Mouse (Mus musculus) limb, embryonic 14.5 days (tissue): ENCODE results near the gene Mcfd2. TPM values are rescaled to one million over a fixed set of nuclear protein-coding genes. Genes with fewer than 3 reads are reported as not detected.
A peak's percentile ranks its signal among the peaks of the same experiment; 100 is the strongest.

Source experiments
- ATAC-seq: fragments of 200-750 bp; cut with Nextera tagmentation; 2 replicates; pipeline ENCODE4 v1.8.0; 2017; ENCODE audit warnings: low read depth, moderate number of reproducible peaks, moderate TSS enrichment; ENCODE audit not compliant: low FRiP score
- DNase-seq: peaks from one replicate; pipeline ENCODE4 v3.0.0-alpha.2; 2015; ENCODE audit warnings: low spot score
- H3K27ac ChIP-seq: fragments of 300-500 bp; sonication (generic); replicated peaks from 2 replicates; pipeline ENCODE4 v1.5.1; 2014; ENCODE audit warnings: low read depth, mild to moderate bottlenecking, low read length, moderate library complexity, mixed read lengths
- H3K27me3 ChIP-seq: fragments of 300-500 bp; sonication (generic); 2 replicates; pipeline ENCODE4 v1.6.1; 2014; ENCODE audit warnings: low read length, mixed read lengths; ENCODE audit not compliant: control insufficient read depth, insufficient read depth
- H3K36me3 ChIP-seq: fragments of 300-500 bp; sonication (generic); 2 replicates; pipeline ENCODE4 v1.6.1; 2014; ENCODE audit warnings: mild to moderate bottlenecking, low read length, moderate library complexity, mixed read lengths; ENCODE audit not compliant: control insufficient read depth, insufficient read depth
- H3K4me1 ChIP-seq: fragments of 300-500 bp; sonication (generic); 2 replicates; pipeline ENCODE4 v1.6.1; 2014; ENCODE audit warnings: antibody characterized with exemption, low read length, mixed read lengths; ENCODE audit not compliant: control insufficient read depth, insufficient read depth
- H3K4me2 ChIP-seq: fragments of 300-500 bp; sonication (generic); replicated peaks from 2 replicates; pipeline ENCODE4 v1.6.1; 2014; ENCODE audit warnings: low read depth, mild to moderate bottlenecking, low read length, moderate library complexity; ENCODE audit not compliant: severe bottlenecking
- H3K4me3 ChIP-seq: fragments of 300-500 bp; sonication (generic); replicated peaks from 2 replicates; pipeline ENCODE4 v1.5.1; 2014; ENCODE audit warnings: low read length
- H3K9ac ChIP-seq: fragments of 300-500 bp; sonication (generic); 2 replicates; pipeline ENCODE4 v1.6.1; 2014; ENCODE audit warnings: mild to moderate bottlenecking, low read depth, low read length, moderate library complexity; ENCODE audit not compliant: severe bottlenecking
- H3K9me3 ChIP-seq: fragments of 300-500 bp; sonication (generic); 2 replicates; pipeline ENCODE4 v1.6.1; 2016; ENCODE audit warnings: low read length; ENCODE audit not compliant: control insufficient read depth
- POLR2A ChIP-seq: fragments of 200-500 bp; IDR thresholded peaks from 2 replicates; pipeline ENCODE4 v1.8.0; 2012; ENCODE audit warnings: inconsistent platforms, mild to moderate bottlenecking, moderate library complexity, borderline replicate concordance; ENCODE audit not compliant: insufficient read depth, insufficient read length; ENCODE audit errors: extremely low read depth
- WGBS: fragments of 180-500 bp; shearing (Covaris S2); extraction: QIAGEN DNeasy Blood & Tissue Kit; methylation state at CpG from one replicate; pipeline ENCODE4 v1.1.7; 2014; 5-methylcytosine and 5-hydroxymethylcytosine counted together
- polyA plus RNA-seq, 2 experiments: library from polyadenylated mRNA; depleted of rRNA in 1 of 2; stranded (reverse) in 1 of 2; unstranded in 1 of 2; fragments of >200 nt; fragmentation: Nextera tagmentation in 1 of 2; extraction: Ambion mirVana in 1 of 2; gene quantifications; 2 replicates each; pipeline versions ENCODE4 v1.2.1 to v1.2.3; 2012 to 2014

Mcfd2 gene
- polyA plus RNA-seq, 2 experiments: 70.3 to 98.4 TPM

GRCm38 (mm10) chr17:87283055-87283754, 17.5 kb upstream of the Mcfd2 start:
- WGBS: 0% methylated on average over 48 of the region's 56 CpGs
- ATAC-seq: peak; percentile 24; the same call in 1 of the 2 replicates

GRCm38 (mm10) chr17:87282706-87283053, 16.9 kb upstream of the Mcfd2 start, which contains the start of gene Ttc7:
Ttc7 (plus strand) TSS chr17:87282886.
- DNase-seq: peak; percentile 95
- peak within 1 kb of the TSS; percentile 88 for H3K9ac ChIP-seq
- no peaks in the 10 kb centered on the region for H3K36me3 ChIP-seq
- H3K27me3 ChIP-seq: peaks cover 17% of the 10 kb centered on the region
- H3K4me2 ChIP-seq: peak within 1 kb of the TSS; percentile 99
- H3K27ac ChIP-seq: peak within 1 kb of the TSS; percentile 83
- 0 out of 2 replicates have a peak, but pooled peaks have one; percentile 54 for TF ChIP-seq POLR2A
- under 1% methylated on average over 22 of the region's 38 CpGs for WGBS
- ATAC-seq: peak; percentile 94
- H3K4me1 ChIP-seq: peaks cover 14% of the 10 kb centered on the region; the same call in 1 of the 2 replicates
- H3K9me3 ChIP-seq: no peaks in the 10 kb centered on the region
- peak within 1 kb of the TSS; percentile 80 for H3K4me3 ChIP-seq

More at GRCm38 (mm10) chr17:87283055-87283754, 17.5 kb upstream of the Mcfd2 start:
- Histone ChIP-seq H3K27me3 (peaks cover 17% of the 10 kb centered on the region), H3K9me3 (no peaks in the 10 kb centered on the region), H3K4me2 (peak overlapping the region; percentile 99), H3K9ac (peak overlapping the region; percentile 88), H3K4me3 (peak overlapping the region; percentile 80), H3K4me1 (peaks cover 14% of the 10 kb centered on the region; the same call in 1 of the 2 replicates), H3K27ac (no peak overlapping the region), H3K36me3 (no peaks in the 10 kb centered on the region)
- DNase-seq: peak; percentile 18
- no peak for TF ChIP-seq POLR2A

- 0 out of 2 replicates have a peak, but pooled peaks have one; percentile 23 for TF ChIP-seq POLR2A
- Histone ChIP-seq H3K27ac (peak overlapping the region; percentile 83), H3K36me3 (no peaks in the 10 kb centered on the region), H3K4me1 (peaks cover 14% of the 10 kb centered on the region; the same call in 1 of the 2 replicates), H3K4me3 (peak overlapping the region; percentile 80), H3K9me3 (no peaks in the 10 kb centered on the region), H3K9ac (peak overlapping the region; percentile 88), H3K27me3 (peaks cover 17% of the 10 kb centered on the region), H3K4me2 (peak overlapping the region; percentile 99)
- WGBS: under 1% methylated on average over 41 of the region's 44 CpGs
- DNase-seq (peak; percentile 91), ATAC-seq (peak; percentile 81)
Measured at GRCm38 (mm10) chr17:87282007-87282705, 16.4 kb upstream of the Mcfd2 start.

- DNase-seq (no peak), ATAC-seq (no peak)
- H3K9ac ChIP-seq: no peak overlapping the region
- no peaks in the 10 kb centered on the region for H3K9me3 ChIP-seq
- H3K4me1 ChIP-seq: no peaks in the 10 kb centered on the region
- no peaks in the 10 kb centered on the region for H3K36me3 ChIP-seq
- H3K4me3 ChIP-seq: no peak overlapping the region
- TF ChIP-seq POLR2A: no peak
- 48% methylated on average over 15 of the region's 15 CpGs for WGBS
- H3K4me2 ChIP-seq: no peak overlapping the region
- H3K27me3 ChIP-seq: no peaks in the 10 kb centered on the region
- no peak overlapping the region for H3K27ac ChIP-seq
Measured at GRCm38 (mm10) chr17:87275363-87276341, 9.9 kb upstream of the Mcfd2 start.
